Mouse (Mus musculus) liver, embryonic 12.5 days (tissue): ENCODE results near the gene Cfap299. TPM values are rescaled to one million over a fixed set of nuclear protein-coding genes. Genes with fewer than 3 reads are reported as not detected.

Experiments used
- ATAC-seq: fragments of 200-750 bp; cut with Nextera tagmentation; 2 replicates; pipeline ENCODE4 v1.8.0; 2017; ENCODE audit warnings: moderate number of reproducible peaks, mild to moderate bottlenecking, moderate library complexity
- H3K27ac ChIP-seq: fragments of 300-500 bp; sonication (generic); 2 replicates; pipeline ENCODE4 v1.5.1; 2016; ENCODE audit warnings: mild to moderate bottlenecking
- H3K27me3 ChIP-seq: fragments of 300-500 bp; sonication (generic); replicated peaks from 2 replicates; pipeline ENCODE4 v1.6.1; 2016; ENCODE audit warnings: mild to moderate bottlenecking, moderate library complexity
- H3K36me3 ChIP-seq: fragments of 300-500 bp; sonication (generic); 2 replicates; pipeline ENCODE4 v1.6.1; 2016; ENCODE audit warnings: mild to moderate bottlenecking, moderate library complexity
- H3K4me1 ChIP-seq: fragments of 300-500 bp; sonication (generic); 2 replicates; pipeline ENCODE4 v1.6.1; 2016
- H3K4me2 ChIP-seq: fragments of 300-500 bp; sonication (generic); 2 replicates; pipeline ENCODE4 v1.6.1; 2016; ENCODE audit warnings: mild to moderate bottlenecking, moderate library complexity
- H3K4me3 ChIP-seq: fragments of 300-500 bp; sonication (generic); 2 replicates; pipeline ENCODE4 v1.5.1; 2016; ENCODE audit warnings: mild to moderate bottlenecking, moderate library complexity
- H3K9ac ChIP-seq: fragments of 300-500 bp; sonication (generic); 2 replicates; pipeline ENCODE4 v1.6.1; 2016; ENCODE audit warnings: mild to moderate bottlenecking, moderate library complexity
- H3K9me3 ChIP-seq: fragments of 300-500 bp; sonication (generic); replicated peaks from 2 replicates; pipeline ENCODE4 v1.6.1; 2016; ENCODE audit warnings: mild to moderate bottlenecking, moderate library complexity
- WGBS: fragments of 180-500 bp; shearing (Covaris S2); methylation state at CpG from one replicate; pipeline ENCODE4 v1.1.7; 2016; ENCODE audit not compliant: insufficient replicate concordance; 5-methylcytosine and 5-hydroxymethylcytosine counted together
- polyA plus RNA-seq: library from polyadenylated mRNA; unstranded; fragments of >200 nt; fragmentation: Nextera tagmentation; extraction: Ambion mirVana; gene quantifications from 2 replicates; pipeline ENCODE4 v1.2.1, GENCODE M21; 2016

The Cfap299 gene
- polyA plus RNA-seq, 1 experiment from 2014 or later: not detected

GRCm38 (mm10) chr5:98344581-98344980 lies 15.5 kb downstream of the Cfap299 start:
- ATAC-seq: no peak
- 76% methylated on average over 2 of the region's 2 CpGs for WGBS
- Histone ChIP-seq H3K4me2 (no peak overlapping the region), H3K36me3 (no peaks in the 10 kb centered on the region), H3K4me3 (no peak overlapping the region), H3K27ac (no peak overlapping the region), H3K27me3 (no peaks in the 10 kb centered on the region), H3K9me3 (no peaks in the 10 kb centered on the region), H3K4me1 (no peaks in the 10 kb centered on the region), H3K9ac (no peak overlapping the region)

GRCm38 (mm10) chr5:98346067-98346466 lies 17.0 kb downstream of the Cfap299 start:
- no peak overlapping the region for H3K4me3 ChIP-seq
- no peak overlapping the region for H3K4me2 ChIP-seq
- H3K9ac ChIP-seq: no peak overlapping the region
- H3K36me3 ChIP-seq: no peaks in the 10 kb centered on the region
- H3K27ac ChIP-seq: no peak overlapping the region
- no peak for ATAC-seq
- no peaks in the 10 kb centered on the region for H3K9me3 ChIP-seq
- H3K4me1 ChIP-seq: no peaks in the 10 kb centered on the region
- H3K27me3 ChIP-seq: no peaks in the 10 kb centered on the region
- WGBS: 70% methylated on average over 7 of the region's 7 CpGs

DNA sequence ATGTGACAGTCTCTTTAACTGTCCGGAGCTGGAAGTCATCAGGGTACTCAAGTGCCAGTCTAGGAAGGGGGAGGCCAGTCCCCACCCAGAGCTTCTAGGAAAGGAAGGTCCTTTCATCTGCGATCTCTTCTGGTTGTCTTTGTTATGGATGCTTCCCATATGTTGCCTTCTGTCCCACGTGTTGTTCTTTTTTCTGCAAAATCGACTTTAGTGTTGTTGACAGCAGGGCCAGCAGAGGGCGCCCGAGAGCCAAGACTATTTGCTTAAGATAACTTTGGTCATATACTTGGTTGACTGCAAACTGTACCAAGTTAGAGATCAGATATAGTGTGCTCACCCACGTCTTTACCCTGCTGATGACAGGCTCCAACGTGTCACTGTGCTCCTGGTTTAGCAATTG lies 19.5 kb downstream of the Cfap299 start:
- H3K9me3 ChIP-seq: no peaks in the 10 kb centered on the region
- no peak overlapping the region for H3K4me3 ChIP-seq
- no peak for ATAC-seq
- no peak overlapping the region for H3K27ac ChIP-seq
- H3K4me1 ChIP-seq: no peaks in the 10 kb centered on the region
- no peaks in the 10 kb centered on the region for H3K27me3 ChIP-seq
- WGBS: 15% methylated on average over 8 of the region's 8 CpGs
- H3K4me2 ChIP-seq: no peak overlapping the region
- no peaks in the 10 kb centered on the region for H3K36me3 ChIP-seq
- no peak overlapping the region for H3K9ac ChIP-seq

- no peak for ATAC-seq
- H3K4me3 ChIP-seq: no peak overlapping the region
- WGBS: 68% methylated on average over 7 of the region's 7 CpGs
Observed at GRCm38 (mm10) chr5:98359912-98360311, 30.8 kb downstream of the Cfap299 start.

DNA sequence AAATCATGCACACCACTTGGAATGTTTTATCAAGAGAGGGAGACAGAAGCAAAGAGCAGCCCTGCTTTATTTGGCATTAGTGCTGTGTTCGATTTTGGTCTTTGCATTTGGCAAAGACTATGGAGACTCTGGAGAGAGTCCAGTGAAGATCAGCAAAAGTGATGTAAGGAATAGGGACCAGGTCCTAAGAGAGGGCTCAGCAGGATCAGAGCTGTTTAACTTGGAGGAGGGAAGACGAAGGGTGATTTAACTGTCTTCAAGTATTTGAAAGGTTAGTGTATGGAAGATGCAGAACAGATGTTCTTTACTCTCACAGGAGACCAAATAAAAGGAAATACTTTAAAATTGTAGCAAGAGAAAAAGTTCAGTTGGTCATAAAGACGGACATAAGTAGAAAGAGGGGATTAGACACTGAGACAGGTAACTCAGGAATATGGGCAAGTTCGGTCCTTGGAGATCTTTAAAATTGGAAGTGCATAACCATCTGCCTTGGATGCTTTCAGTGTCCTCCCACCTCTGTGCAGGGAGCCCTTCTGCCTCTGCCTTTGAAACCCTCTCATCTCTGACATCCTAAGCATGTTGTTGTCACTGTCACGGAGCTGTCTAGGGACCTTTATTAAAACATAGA lies 31.8 kb downstream of the Cfap299 start:
- H3K27me3 ChIP-seq: no peaks in the 10 kb centered on the region

More at GRCm38 (mm10) chr5:98359912-98360311, 30.8 kb downstream of the Cfap299 start:
- Histone ChIP-seq H3K9ac (no peak overlapping the region), H3K9me3 (no peaks in the 10 kb centered on the region), H3K4me1 (no peaks in the 10 kb centered on the region), H3K27me3 (no peaks in the 10 kb centered on the region), H3K27ac (no peak overlapping the region), H3K36me3 (no peaks in the 10 kb centered on the region), H3K4me2 (no peak overlapping the region)

DNA sequence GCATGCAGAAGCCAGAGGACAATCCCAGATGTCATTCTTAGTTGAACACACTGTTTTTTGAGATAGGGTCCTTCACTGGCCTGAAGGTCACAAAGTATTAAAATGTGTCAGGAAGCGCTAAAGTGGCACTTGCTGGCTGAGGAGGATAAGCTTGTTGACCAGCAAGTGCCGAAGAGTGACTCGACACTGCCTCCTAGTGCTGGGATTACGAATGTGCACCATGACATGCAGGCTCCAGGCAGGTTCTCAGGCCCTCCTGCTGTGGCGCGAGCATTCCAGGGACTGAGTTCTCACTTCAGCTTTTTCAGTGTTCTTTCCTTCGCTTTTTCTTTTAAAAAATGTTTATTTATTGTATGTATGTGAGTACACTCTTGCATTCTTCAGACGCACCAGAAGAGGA lies 34.3 kb downstream of the Cfap299 start:
- H3K4me2 ChIP-seq: no peak overlapping the region
- no peaks in the 10 kb centered on the region for H3K4me1 ChIP-seq
- 29% methylated on average over 8 of the region's 8 CpGs for WGBS
- no peaks in the 10 kb centered on the region for H3K36me3 ChIP-seq
- no peak for ATAC-seq
- H3K9ac ChIP-seq: no peak overlapping the region
- no peak overlapping the region for H3K27ac ChIP-seq
- H3K9me3 ChIP-seq: no peaks in the 10 kb centered on the region
- no peak overlapping the region for H3K4me3 ChIP-seq
- no peaks in the 10 kb centered on the region for H3K27me3 ChIP-seq

More for the DNA sequence above, 31.8 kb downstream of the Cfap299 start:
- no peak for ATAC-seq
- WGBS: 66% methylated on average over 5 of the region's 5 CpGs
- Histone ChIP-seq H3K27ac (no peak overlapping the region), H3K4me1 (no peaks in the 10 kb centered on the region), H3K36me3 (no peaks in the 10 kb centered on the region), H3K4me3 (no peak overlapping the region), H3K4me2 (no peak overlapping the region), H3K9ac (no peak overlapping the region), H3K9me3 (no peaks in the 10 kb centered on the region)

DNA sequence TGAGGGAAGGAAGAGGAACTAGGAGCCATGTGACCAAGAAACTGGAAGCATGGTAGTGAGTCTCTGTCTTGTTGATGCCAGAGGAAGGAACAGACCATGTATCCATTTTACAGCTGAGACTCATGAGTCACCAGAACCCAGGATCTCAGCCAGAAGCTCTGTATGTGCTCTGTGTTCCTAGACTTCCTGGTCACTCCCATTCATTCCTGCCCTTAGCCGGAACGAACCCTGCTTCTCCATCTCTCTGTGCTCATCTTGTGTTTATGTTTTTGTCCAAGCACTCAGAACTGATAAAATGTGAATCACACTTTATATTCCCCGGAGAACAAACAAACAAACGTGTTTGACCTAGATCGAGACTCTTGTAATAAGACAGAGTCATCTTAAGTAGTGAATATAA lies 36.2 kb downstream of the Cfap299 start:
- Histone ChIP-seq H3K4me3 (no peak overlapping the region), H3K27me3 (no peaks in the 10 kb centered on the region), H3K9me3 (no peaks in the 10 kb centered on the region), H3K36me3 (no peaks in the 10 kb centered on the region), H3K27ac (no peak overlapping the region), H3K4me2 (no peak overlapping the region), H3K9ac (no peak overlapping the region), H3K4me1 (no peaks in the 10 kb centered on the region)
- 72% methylated on average over 5 of the region's 5 CpGs for WGBS
- no peak for ATAC-seq

- no peaks in the 10 kb centered on the region for H3K27me3 ChIP-seq
- no peaks in the 10 kb centered on the region for H3K4me1 ChIP-seq
- WGBS: 64% methylated on average over 4 of the region's 4 CpGs
- ATAC-seq: no peak
- H3K36me3 ChIP-seq: no peaks in the 10 kb centered on the region
- H3K9ac ChIP-seq: no peak overlapping the region
- H3K27ac ChIP-seq: no peak overlapping the region
- H3K4me3 ChIP-seq: no peak overlapping the region
- no peak overlapping the region for H3K4me2 ChIP-seq
- H3K9me3 ChIP-seq: no peaks in the 10 kb centered on the region
Observed at GRCm38 (mm10) chr5:98368822-98369221, 39.7 kb downstream of the Cfap299 start.

- Histone ChIP-seq H3K4me1 (no peaks in the 10 kb centered on the region), H3K4me3 (no peak overlapping the region), H3K9me3 (no peaks in the 10 kb centered on the region), H3K9ac (no peak overlapping the region), H3K27ac (no peak overlapping the region), H3K27me3 (no peaks in the 10 kb centered on the region), H3K4me2 (no peak overlapping the region), H3K36me3 (no peaks in the 10 kb centered on the region)
- WGBS: 59% methylated on average over 7 of the region's 7 CpGs
- no peak for ATAC-seq
Observed at GRCm38 (mm10) chr5:98369426-98369825, 40.3 kb downstream of the Cfap299 start.

GRCm38 (mm10) chr5:98376058-98376798 lies 47.1 kb downstream of the Cfap299 start:
- ATAC-seq: no peak
- no peaks in the 10 kb centered on the region for H3K36me3 ChIP-seq
- H3K9me3 ChIP-seq: no peaks in the 10 kb centered on the region
- no peaks in the 10 kb centered on the region for H3K27me3 ChIP-seq
- no peak overlapping the region for H3K9ac ChIP-seq
- H3K4me2 ChIP-seq: no peak overlapping the region
- 67% methylated on average over 8 of the region's 8 CpGs for WGBS
- H3K27ac ChIP-seq: no peak overlapping the region
- no peak overlapping the region for H3K4me3 ChIP-seq
- no peaks in the 10 kb centered on the region for H3K4me1 ChIP-seq

- Histone ChIP-seq H3K4me3 (no peak overlapping the region), H3K36me3 (no peaks in the 10 kb centered on the region), H3K9ac (no peak overlapping the region), H3K27me3 (no peaks in the 10 kb centered on the region), H3K4me1 (no peaks in the 10 kb centered on the region), H3K9me3 (no peaks in the 10 kb centered on the region), H3K27ac (no peak overlapping the region), H3K4me2 (no peak overlapping the region)
- WGBS: 70% methylated on average over 4 of the region's 4 CpGs
- ATAC-seq: no peak
Observed at GRCm38 (mm10) chr5:98376799-98377090, 47.6 kb downstream of the Cfap299 start.

DNA sequence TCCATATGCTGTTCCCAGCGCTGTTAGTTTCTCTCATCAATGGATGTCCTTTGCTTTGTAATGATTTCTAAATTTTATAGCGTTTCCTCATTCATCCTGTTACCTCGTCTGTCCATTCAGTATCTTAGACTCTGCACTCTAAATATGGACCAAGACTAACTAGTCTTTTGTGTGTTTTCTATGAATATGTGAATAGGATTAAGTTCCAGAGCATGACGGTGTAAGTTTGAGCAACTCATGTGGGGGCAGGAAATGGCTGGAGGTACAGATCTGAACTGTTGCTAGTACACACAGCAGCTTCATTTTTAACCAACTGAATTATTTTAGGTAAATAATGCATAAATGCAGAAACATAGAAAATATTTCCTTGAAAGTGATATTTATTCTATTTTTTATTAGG lies 51.3 kb downstream of the Cfap299 start:
- Histone ChIP-seq H3K9ac (no peak overlapping the region), H3K9me3 (no peaks in the 10 kb centered on the region), H3K27ac (no peak overlapping the region), H3K4me3 (no peak overlapping the region), H3K36me3 (no peaks in the 10 kb centered on the region), H3K4me1 (no peaks in the 10 kb centered on the region), H3K4me2 (no peak overlapping the region), H3K27me3 (no peaks in the 10 kb centered on the region)
- ATAC-seq: no peak
- WGBS: 73% methylated on average over 4 of the region's 4 CpGs

GRCm38 (mm10) chr5:98387054-98387453 lies 58.0 kb downstream of the Cfap299 start:
- Histone ChIP-seq H3K27me3 (no peaks in the 10 kb centered on the region), H3K4me3 (no peak overlapping the region), H3K9me3 (no peaks in the 10 kb centered on the region), H3K9ac (no peak overlapping the region), H3K27ac (no peak overlapping the region), H3K4me1 (no peaks in the 10 kb centered on the region), H3K36me3 (no peaks in the 10 kb centered on the region), H3K4me2 (no peak overlapping the region)
- ATAC-seq: no peak
- WGBS: 56% methylated on average over 3 of the region's 3 CpGs
